Mouse (Mus musculus): ENCODE results near the gene Aspm.
A peak's percentile ranks its signal among the peaks of the same experiment; 100 is the strongest.

Aspm gene

GRCm38 (mm10) chr1:139501258-139501752 is 46.7 kb downstream of the Aspm start, which contains the start of gene F13b:
Gene F13b (plus strand): TSS chr1:139501702.
- DNase-seq (ENCODE audit: low read depth, low spot score) = no peak

DNA sequence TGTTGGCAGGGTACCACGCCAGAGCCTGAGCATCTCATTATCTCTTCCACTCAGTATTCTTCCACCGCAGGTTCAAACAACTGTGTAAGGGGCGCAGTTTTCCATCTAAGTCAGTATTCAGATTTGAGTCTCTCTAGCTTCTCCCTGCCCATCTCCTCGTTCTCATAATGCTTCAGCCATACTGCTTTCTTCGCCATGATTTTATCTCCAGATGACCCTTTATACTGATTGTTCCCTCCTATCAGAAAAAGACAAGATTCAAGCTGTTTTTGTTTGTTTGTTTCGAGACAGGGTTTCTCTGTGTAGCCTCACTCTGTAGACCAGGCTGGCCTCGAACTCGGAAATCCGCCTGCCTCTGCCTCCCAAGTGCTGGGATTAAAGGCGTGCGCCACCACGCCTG is 60.0 kb downstream of the Aspm start:
- DNase-seq (ENCODE audit: low read depth, low spot score) = peak; percentile 15

Data from mesoderm, embryonic 11.5 days (tissue).